Mouse (Mus musculus) limb, embryonic 10.5 days (tissue): ENCODE results near the gene Copb1. TPM values are rescaled to one million over a fixed set of nuclear protein-coding genes. Genes with fewer than 3 reads are reported as not detected.

Source experiments
- DNase-seq: peaks from one replicate; pipeline ENCODE4 v3.0.0-alpha.2; 2017; ENCODE audit warnings: low spot score
- H3K27ac ChIP-seq: fragments of 300-500 bp; sonication (generic); 2 replicates; pipeline ENCODE4 v1.5.1; 2016; ENCODE audit warnings: mild to moderate bottlenecking
- H3K27me3 ChIP-seq: fragments of 300-500 bp; sonication (generic); 2 replicates; pipeline ENCODE4 v1.6.1; 2016; ENCODE audit warnings: low read depth, mild to moderate bottlenecking; ENCODE audit not compliant: poor library complexity, severe bottlenecking
- H3K36me3 ChIP-seq: fragments of 300-500 bp; sonication (generic); 2 replicates; pipeline ENCODE4 v1.6.1; 2016; ENCODE audit warnings: mild to moderate bottlenecking, moderate library complexity
- H3K4me1 ChIP-seq: fragments of 300-500 bp; sonication (generic); 2 replicates; pipeline ENCODE4 v1.6.1; 2016
- H3K4me3 ChIP-seq: fragments of 300-500 bp; sonication (generic); 2 replicates; pipeline ENCODE4 v1.5.1; 2016; ENCODE audit warnings: mild to moderate bottlenecking, moderate library complexity
- H3K9me3 ChIP-seq: fragments of 300-500 bp; sonication (generic); replicated peaks from 2 replicates; pipeline ENCODE4 v1.6.1; 2016; ENCODE audit warnings: mild to moderate bottlenecking
- WGBS: fragments of 180-500 bp; shearing (Covaris S2); methylation state at CpG from one replicate; pipeline ENCODE4 v1.1.7; 2016; 5-methylcytosine and 5-hydroxymethylcytosine counted together
- polyA plus RNA-seq: library from polyadenylated mRNA; unstranded; fragments of >200 nt; fragmentation: Nextera tagmentation; extraction: Ambion mirVana; gene quantifications from 2 replicates; pipeline ENCODE4 v1.2.1, GENCODE M21; 2016

The Copb1 gene
- 88.8 and 112 TPM in 2 replicates for polyA plus RNA-seq

DNA sequence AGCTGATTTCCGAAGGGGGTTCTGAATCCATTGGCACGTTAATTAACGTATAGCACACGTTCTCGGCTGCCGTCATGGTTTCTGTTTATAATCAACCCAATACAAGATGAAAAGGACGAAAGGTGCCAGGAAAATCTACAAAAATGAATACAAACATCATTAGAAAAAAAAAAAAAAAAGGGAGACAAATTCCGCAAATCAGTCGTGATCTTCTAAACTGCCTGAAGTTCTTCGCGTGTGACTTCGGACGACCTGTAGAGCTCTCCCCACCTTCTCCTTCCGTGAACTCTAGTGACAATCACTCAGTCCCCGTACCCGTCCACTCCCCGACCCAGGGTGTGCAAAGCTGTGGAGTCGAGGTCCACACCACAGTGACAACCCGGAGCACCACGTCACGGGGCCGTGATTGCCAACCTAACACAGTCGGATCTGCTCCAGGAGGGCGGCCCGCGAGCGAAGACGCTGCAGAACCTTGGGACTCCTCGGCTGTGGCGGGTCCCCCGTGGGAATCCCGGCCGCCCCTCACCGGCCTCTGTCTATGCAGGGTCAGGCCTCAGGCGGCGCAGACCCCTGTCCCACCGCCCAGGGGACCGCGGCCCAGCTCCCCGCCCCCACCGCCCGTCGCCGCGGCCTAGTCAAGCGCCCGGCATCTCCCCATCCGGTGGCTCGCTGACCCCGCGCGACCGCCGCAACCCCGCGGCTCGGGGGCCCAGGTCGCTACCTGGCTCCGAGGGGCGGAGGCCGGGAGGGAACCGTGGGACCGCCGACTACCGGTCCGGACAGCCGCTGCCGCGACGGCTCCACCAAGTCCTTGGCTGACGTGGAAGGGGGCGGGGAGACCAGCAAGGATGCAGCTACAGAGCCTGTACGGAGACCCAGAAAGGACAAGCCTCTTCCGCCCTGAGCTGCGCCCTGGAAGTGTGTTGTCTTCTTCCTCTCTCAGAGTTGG is at the start of gene Copb1:
Gene Copb1, minus strand, starts transcription at position 827 of the 949 bp plus-strand sequence.
- Histone ChIP-seq H3K4me3 (peak within 1 kb of the TSS; percentile 99), H3K4me1 (peaks cover 5% of the 10 kb centered on the region; the same call in 1 of the 2 replicates), H3K27me3 (no peaks in the 10 kb centered on the region), H3K36me3 (peaks cover 36% of the 10 kb centered on the region), H3K9me3 (no peaks in the 10 kb centered on the region), H3K27ac (peak within 1 kb of the TSS; percentile 97)
- DNase-seq: peak; percentile 90
- WGBS: 3% methylated on average over 70 of the region's 75 CpGs

DNA sequence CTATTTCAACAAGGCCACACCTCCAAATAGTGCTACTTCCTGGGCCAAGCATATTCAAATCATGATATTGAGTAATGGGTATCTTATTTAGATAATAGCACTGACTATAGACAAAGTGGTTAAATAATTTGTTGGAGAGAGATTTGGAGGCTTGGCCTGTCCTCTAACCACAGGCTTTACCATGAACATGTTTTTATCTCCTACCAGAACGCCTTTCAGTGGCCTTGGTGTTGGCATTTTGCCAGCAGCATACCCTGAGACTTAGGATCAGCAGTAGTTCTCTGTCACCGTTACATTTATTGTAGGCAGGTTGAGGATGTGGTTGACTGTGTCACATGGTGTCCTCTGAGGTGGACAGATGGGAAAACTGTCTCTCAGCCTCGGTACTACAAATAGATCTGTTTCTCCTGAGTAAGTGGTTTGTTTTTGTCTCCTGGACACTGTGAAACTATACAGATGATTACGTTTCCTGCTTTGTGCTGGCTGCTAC is 46.8 kb upstream of the Copb1 start:
- 83% methylated on average over 4 of the region's 4 CpGs for WGBS

DNA sequence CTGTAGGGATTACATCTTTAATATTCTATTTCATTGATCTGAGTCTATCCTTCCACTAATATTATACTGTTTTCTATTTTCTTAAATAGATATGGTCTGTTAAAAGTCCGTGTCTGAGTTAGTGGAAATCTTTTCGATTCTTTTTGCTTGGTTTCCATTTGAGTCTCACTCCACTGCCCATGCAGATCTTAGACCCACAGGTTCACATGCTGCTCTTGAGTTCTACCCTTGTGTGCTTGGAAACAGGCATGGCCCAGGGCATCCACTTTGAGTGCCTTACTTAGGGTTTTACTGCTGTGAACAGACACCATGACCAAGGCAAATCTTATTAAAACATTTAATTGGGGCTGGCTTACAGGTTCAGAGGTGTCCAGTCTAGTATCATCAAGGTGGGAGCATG is 46.3 kb upstream of the Copb1 start:
- no peak for DNase-seq
- no peaks in the 10 kb centered on the region for H3K4me1 ChIP-seq
- no peak overlapping the region for H3K27ac ChIP-seq
- H3K4me3 ChIP-seq: no peak overlapping the region
- no peaks in the 10 kb centered on the region for H3K27me3 ChIP-seq
- 89% methylated on average over 2 of the region's 2 CpGs for WGBS
- H3K36me3 ChIP-seq: no peaks in the 10 kb centered on the region
- no peaks in the 10 kb centered on the region for H3K9me3 ChIP-seq

More for the DNA sequence above, 46.8 kb upstream of the Copb1 start:
- H3K4me3 ChIP-seq: no peak overlapping the region
- H3K9me3 ChIP-seq: no peaks in the 10 kb centered on the region
- no peaks in the 10 kb centered on the region for H3K36me3 ChIP-seq
- no peak overlapping the region for H3K27ac ChIP-seq
- no peaks in the 10 kb centered on the region for H3K4me1 ChIP-seq
- no peak for DNase-seq
- H3K27me3 ChIP-seq: no peaks in the 10 kb centered on the region

DNA sequence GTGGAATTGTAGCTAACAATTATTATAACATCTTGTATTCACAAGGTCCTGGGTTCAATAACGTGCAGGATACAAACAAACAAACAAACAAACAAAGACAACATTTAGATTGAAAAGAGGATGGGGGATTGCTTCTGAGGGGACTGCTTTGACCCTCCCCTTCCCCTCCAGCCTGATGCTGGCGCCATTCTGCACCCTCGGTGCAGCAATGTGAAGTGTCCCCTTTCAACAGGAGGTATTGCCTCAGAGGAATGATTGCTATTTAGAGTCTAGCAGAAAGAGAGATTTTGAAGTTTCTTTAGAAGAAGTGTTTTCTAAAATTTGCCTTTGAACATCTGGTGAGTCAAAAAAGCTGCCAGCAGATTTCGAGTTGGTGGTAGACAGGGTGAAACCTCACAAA is 44.7 kb upstream of the Copb1 start:
- Histone ChIP-seq H3K27ac (no peak overlapping the region), H3K9me3 (no peaks in the 10 kb centered on the region), H3K36me3 (no peaks in the 10 kb centered on the region), H3K4me3 (no peak overlapping the region), H3K27me3 (no peaks in the 10 kb centered on the region), H3K4me1 (no peaks in the 10 kb centered on the region)
- 65% methylated on average over 4 of the region's 4 CpGs for WGBS
- no peak for DNase-seq

DNA sequence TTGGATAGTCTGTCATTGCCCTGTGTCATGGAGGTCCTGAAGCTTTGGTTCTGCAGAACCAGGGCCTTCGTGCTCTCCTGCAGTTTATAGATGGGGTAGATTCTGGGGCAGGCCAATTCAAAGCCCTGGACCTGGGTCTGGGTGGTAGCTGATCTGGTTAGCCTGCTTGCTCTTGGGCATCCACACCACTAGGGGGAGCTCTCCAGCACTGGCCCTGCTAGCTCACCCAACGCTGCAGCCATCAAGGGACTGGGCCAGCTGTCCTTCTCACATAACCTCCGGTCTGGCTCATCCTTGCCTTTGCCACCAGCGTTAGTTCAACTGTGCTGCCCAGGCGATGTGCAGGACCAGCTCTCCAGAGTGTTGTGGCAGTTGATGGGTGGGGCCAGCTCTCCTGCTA is 40.2 kb upstream of the Copb1 start:
- Histone ChIP-seq H3K27ac (no peak overlapping the region), H3K9me3 (no peaks in the 10 kb centered on the region), H3K4me1 (peaks cover 6% of the 10 kb centered on the region), H3K4me3 (no peak overlapping the region), H3K27me3 (no peaks in the 10 kb centered on the region), H3K36me3 (no peaks in the 10 kb centered on the region)
- DNase-seq: no peak
- WGBS: 83% methylated on average over 5 of the region's 5 CpGs

DNA sequence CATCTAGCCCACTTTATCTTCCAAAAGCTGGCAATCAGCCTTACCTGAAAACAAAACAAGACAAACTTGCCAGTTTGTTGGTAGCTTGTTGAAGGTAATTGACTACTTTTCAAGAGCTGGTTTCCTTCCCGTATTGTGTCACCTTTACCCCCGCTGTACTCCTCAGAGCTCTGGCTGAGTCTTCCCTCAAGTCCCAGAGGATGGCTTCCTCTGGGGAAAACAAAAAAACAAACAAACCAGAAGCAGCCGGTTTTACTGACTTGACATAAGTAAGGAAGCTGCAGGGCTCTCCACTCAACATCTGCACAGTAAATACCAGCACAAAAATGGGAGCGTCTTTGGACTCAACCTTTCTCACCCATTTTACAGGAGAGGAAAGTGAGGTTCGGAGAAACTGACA is 39.4 kb upstream of the Copb1 start:
- no peaks in the 10 kb centered on the region for H3K36me3 ChIP-seq
- WGBS: 83% methylated on average over 5 of the region's 5 CpGs
- no peaks in the 10 kb centered on the region for H3K9me3 ChIP-seq
- H3K27ac ChIP-seq: no peak overlapping the region
- H3K4me1 ChIP-seq: peaks cover 6% of the 10 kb centered on the region
- no peak for DNase-seq
- H3K27me3 ChIP-seq: no peaks in the 10 kb centered on the region
- H3K4me3 ChIP-seq: no peak overlapping the region

DNA sequence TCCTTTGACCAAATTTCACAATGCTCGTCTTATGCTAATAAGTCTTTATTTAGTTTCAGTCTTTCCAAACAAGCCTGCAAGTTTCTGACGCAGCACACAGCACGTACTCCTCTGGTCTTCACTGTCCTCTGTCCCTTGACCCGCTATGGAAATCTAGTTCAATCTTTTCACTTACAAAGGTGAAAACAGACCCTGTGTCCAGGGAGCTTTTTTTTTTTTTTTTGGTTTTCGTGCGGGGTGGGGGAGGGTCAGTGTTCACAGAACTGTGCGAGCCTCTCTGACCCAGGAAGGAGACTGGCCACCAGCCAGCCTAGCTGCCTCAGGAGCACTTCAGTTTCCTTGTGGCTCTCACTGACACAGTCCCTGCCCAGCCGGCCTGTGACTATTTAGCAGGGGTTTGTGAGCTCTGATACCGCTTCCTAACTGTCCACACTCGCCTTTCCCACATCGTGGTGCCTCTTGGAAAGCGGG is 38.0 kb upstream of the Copb1 start:
- peak overlapping the region; percentile 23; the same call in 1 of the 2 replicates for H3K4me3 ChIP-seq

DNA sequence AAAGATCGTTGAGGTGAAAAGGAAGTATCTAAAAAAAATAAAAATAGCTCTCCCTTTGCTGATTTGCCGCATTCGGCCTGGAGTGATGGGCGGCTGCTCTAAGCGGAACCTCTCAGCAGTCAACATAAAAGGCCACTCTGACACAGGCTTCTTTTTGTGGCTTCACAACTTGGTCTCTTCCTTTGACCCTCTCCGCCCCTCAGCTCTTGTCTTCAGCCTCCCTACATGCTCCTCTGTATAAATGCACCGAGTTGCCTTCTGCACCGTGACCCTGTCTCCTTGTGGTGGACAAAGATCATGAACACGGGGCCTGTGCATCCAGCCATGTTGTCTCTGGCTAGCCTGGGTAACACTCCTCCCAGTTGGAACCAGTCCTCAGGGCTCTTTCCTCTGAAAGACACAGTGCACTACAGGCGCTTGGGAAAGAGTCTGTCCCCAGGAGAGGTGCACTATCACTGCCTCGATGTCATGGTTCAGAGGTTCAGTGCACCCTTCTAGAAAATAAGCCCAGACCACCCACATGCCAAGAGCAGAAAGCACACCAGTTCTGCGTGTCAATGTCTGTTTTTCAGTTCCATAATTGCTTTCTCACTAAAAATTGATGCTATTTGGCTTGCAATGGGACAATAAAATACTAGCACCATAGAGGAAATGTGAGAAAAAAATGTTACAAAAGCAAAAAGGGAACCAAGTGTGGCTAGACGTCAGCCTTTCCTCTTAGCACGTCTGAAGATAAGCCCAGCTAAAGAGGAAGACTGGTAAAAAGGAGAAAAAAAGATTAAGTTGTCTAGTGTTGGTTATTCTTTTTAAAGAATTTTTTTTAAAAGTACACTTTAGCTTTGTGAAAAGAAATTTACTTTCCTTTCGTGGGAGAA is 37.2 kb upstream of the Copb1 start:
- WGBS: 63% methylated on average over 15 of the region's 15 CpGs
- Histone ChIP-seq H3K27me3 (no peaks in the 10 kb centered on the region), H3K36me3 (no peaks in the 10 kb centered on the region), H3K4me1 (peaks cover 6% of the 10 kb centered on the region), H3K9me3 (no peaks in the 10 kb centered on the region), H3K27ac (no peak overlapping the region), H3K4me3 (no peak overlapping the region)
- no peak for DNase-seq

More for the DNA sequence above, 38.0 kb upstream of the Copb1 start:
- 20% methylated on average over 12 of the region's 12 CpGs for WGBS
- peak; percentile 47 for DNase-seq
- H3K27me3 ChIP-seq: no peaks in the 10 kb centered on the region
- H3K9me3 ChIP-seq: no peaks in the 10 kb centered on the region
- H3K36me3 ChIP-seq: no peaks in the 10 kb centered on the region
- peaks cover 6% of the 10 kb centered on the region for H3K4me1 ChIP-seq
- peak overlapping the region; percentile 50 for H3K27ac ChIP-seq

DNA sequence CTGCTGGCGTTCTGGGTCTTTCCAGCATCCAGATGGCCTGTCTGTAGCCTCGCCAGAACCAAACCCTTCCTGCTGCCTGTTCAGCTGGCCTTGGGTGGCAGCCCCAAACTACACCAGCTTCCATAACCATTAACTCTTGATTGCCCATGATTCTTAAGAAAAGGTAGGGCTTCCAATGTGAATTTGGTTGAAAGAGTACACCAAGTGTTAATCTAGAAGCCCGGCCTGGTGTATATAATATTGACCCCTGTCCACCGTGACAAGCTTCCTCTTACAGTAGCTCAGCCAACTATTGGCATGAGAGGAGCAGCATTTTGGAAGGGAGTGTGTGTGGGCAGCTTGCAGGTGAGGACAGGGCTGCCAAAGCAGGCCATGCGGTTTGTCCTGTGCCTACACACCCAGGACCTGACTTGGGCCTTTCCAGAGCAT is 35.6 kb upstream of the Copb1 start:
- no peak overlapping the region for H3K27ac ChIP-seq
- no peaks in the 10 kb centered on the region for H3K9me3 ChIP-seq
- no peaks in the 10 kb centered on the region for H3K27me3 ChIP-seq
- peaks cover 6% of the 10 kb centered on the region for H3K4me1 ChIP-seq
- 67% methylated on average over 5 of the region's 5 CpGs for WGBS
- no peak for DNase-seq
- H3K4me3 ChIP-seq: no peak overlapping the region
- H3K36me3 ChIP-seq: no peaks in the 10 kb centered on the region

DNA sequence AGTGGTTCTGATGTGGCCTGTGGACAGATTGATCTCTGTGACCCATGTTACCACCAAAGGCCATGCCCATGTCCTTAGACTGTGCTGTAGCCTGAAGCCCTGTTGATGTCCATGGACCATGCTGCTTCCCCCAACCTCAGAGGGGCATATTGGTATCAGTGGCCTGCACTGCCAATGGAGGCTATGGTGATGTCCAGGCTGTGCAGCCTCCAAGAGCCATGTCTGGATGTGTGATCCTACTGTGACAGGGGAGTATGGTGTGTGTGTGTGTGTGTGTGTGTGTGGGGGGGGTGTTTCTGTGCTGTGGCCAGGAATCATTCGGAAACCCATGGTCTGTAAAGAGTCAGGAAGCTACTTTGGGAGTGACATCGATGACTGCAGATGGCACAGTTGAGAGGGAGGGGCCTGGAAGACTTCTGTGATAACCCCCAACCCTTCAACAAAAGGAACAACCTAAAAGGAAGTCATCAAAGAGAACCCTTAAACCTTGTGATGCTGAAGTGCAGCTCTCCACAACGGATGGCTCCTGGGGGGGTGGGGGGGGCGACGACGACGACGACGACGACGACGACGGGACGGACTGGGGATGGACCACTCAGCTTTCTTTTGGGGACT is 29.9 kb upstream of the Copb1 start:
- no peak for DNase-seq
- Histone ChIP-seq H3K27ac (no peak overlapping the region), H3K27me3 (no peaks in the 10 kb centered on the region), H3K4me1 (no peaks in the 10 kb centered on the region), H3K36me3 (no peaks in the 10 kb centered on the region), H3K9me3 (no peaks in the 10 kb centered on the region), H3K4me3 (no peak overlapping the region)
- WGBS: 92% methylated on average over 14 of the region's 14 CpGs

DNA sequence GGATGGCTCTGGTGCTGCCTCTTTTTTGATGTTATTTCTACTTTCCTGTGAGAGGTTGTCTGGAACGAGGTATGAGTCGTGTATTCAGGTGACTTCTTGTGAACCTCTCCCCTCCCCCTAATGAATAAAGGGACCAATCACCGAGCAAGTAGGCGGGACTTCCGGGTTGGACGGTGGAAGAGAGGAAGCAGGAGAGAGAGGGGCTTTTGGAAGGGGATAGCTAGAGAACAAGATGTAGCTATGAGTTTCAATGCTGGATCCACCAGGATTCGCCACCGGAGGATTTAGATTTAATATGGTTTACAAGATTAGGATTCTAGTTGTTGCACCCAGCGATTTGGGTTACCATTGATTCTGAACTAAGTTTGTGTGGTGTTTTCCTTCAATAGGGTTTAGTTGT is 28.5 kb upstream of the Copb1 start:
- Histone ChIP-seq H3K27ac (no peak overlapping the region), H3K36me3 (no peaks in the 10 kb centered on the region), H3K4me3 (no peak overlapping the region), H3K4me1 (no peaks in the 10 kb centered on the region), H3K9me3 (no peaks in the 10 kb centered on the region), H3K27me3 (no peaks in the 10 kb centered on the region)
- DNase-seq: no peak
- 80% methylated on average over 9 of the region's 9 CpGs for WGBS

DNA sequence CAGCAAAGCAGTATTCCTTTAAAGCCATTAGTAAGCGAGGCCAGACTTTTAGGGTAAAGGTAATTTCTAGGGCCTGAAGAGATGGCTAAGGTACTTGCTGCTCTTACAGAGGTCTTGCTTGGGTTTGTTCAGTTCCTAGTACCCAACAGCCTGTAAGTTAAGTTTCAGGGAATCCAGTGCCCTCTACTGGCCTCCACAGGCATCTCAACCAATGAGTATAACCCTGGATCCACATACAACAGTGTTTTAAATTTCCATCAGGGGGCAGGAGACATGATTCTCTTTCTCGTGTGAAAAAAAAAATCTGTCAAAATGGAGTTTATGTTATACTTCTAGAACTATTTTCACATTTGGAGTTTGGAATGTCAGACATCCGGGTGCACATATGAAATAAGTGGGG is 27.2 kb upstream of the Copb1 start:
- Histone ChIP-seq H3K4me1 (0 out of 2 replicates have a peak, but pooled peaks cover 3% of the 10 kb centered on the region), H3K9me3 (no peaks in the 10 kb centered on the region), H3K4me3 (no peak overlapping the region), H3K36me3 (no peaks in the 10 kb centered on the region), H3K27me3 (no peaks in the 10 kb centered on the region), H3K27ac (no peak overlapping the region)
- DNase-seq: no peak
- 62% methylated on average over 3 of the region's 3 CpGs for WGBS
